In genomic region chr1:127933405-127933804, GRCm38 (mm10) we compare ENCODE assay signal across 21 mouse cellular contexts.
A peak's percentile ranks its signal among the peaks of the same experiment; 100 is the strongest.
DNase-seq lines count a peak whose midpoint lies in the region; ATAC-seq and TF ChIP-seq lines count a peak whose summit lies in the region.
"Had no signal": no experiment of that assay in that cellular context is flagged by ENCODE, and none has a peak within 500 bp of the region (broad histone marks: within the 10 kb centered on the region; RNA-seq: fewer than 3 reads in every experiment).

No protein-coding gene starts in this region.

- 68% methylated on average over 2 of the region's 2 CpGs for whole genome bisulfite sequencing in kidney, adult 2 months
- WGBS in intestine, embryonic 14.5 days: 80% methylated on average over 2 of the region's 2 CpGs
- WGBS in large intestine, adult 2 months: 50% methylated on average over 2 of the region's 2 CpGs
- 61% methylated on average over 2 of the region's 2 CpGs for WGBS in liver, embryonic 14.5 days (ENCODE audit: insufficient replicate concordance)
- 95% methylated on average over 2 of the region's 2 CpGs for WGBS in neural tube, embryonic 15.5 days

- no peak overlapping the region for H3K4me2 ChIP-seq in intestine, embryonic 14.5 days (ENCODE audit: low read length)
- H3K4me2 ChIP-seq in liver, embryonic 14.5 days (ENCODE audit: low read depth): no peak overlapping the region
- no peak overlapping the region for H3K4me2 ChIP-seq in neural tube, embryonic 15.5 days
- H3K4me2 ChIP-seq: embryonic facial prominence, embryonic 12.5 days; forebrain, embryonic 15.5 days; heart, embryonic 13.5 days; hindbrain, embryonic 12.5 days had no signal

- no peaks in the 10 kb centered on the region for H3K9me3 ChIP-seq in intestine, embryonic 14.5 days (ENCODE audit: control insufficient read depth, low read length)
- no peaks in the 10 kb centered on the region for H3K9me3 ChIP-seq in liver, embryonic 14.5 days (ENCODE audit: control insufficient read depth, low read length)
- no peaks in the 10 kb centered on the region for H3K9me3 ChIP-seq in neural tube, embryonic 15.5 days (replicated peaks)
- H3K9me3 ChIP-seq: embryonic facial prominence, embryonic 12.5 days; forebrain, embryonic 15.5 days; heart, embryonic 13.5 days; hindbrain, embryonic 12.5 days had no signal

- H3K27me3 ChIP-seq in kidney, adult 2 months (replicated peaks; ENCODE audit: control insufficient read depth, insufficient read depth, low read length): no peaks in the 10 kb centered on the region
- no peaks in the 10 kb centered on the region for H3K27me3 ChIP-seq in intestine, embryonic 14.5 days (replicated peaks; ENCODE audit: control insufficient read depth, insufficient read depth, low read length)
- no peaks in the 10 kb centered on the region for H3K27me3 ChIP-seq in liver, embryonic 14.5 days (ENCODE audit: control insufficient read depth, insufficient read depth, low read length)
- no peaks in the 10 kb centered on the region for H3K27me3 ChIP-seq in neural tube, embryonic 15.5 days (replicated peaks)
- H3K27me3 ChIP-seq: CH12.LX; embryonic facial prominence, embryonic 12.5 days; forebrain, embryonic 15.5 days; heart, embryonic 13.5 days; hindbrain, embryonic 12.5 days; Patski had no signal

- no peak overlapping the region for H3K4me3 ChIP-seq in kidney, adult 2 months (ENCODE audit: insufficient read depth, low read depth, low read length)
- H3K4me3 ChIP-seq in intestine, embryonic 14.5 days (ENCODE audit: low read depth, low read length): no peak overlapping the region
- H3K4me3 ChIP-seq in liver, embryonic 14.5 days (ENCODE audit: insufficient read depth in 1 of 2, low read depth in 2 of 2, low read length in 2 of 2): no peak overlapping the region
- H3K4me3 ChIP-seq in neural tube, embryonic 15.5 days (replicated peaks): no peak overlapping the region
- H3K4me3 ChIP-seq: embryonic facial prominence, embryonic 12.5 days; forebrain, embryonic 15.5 days; heart, embryonic 13.5 days; hindbrain, embryonic 12.5 days had no signal

- peak; percentile 7 for DNase-seq in kidney, adult 2 months
- no peak for DNase-seq in kidney, adult 9 months
- no peak for DNase-seq in intestine, embryonic 14.5 days (ENCODE audit: low spot score)
- peak; percentile 13 for DNase-seq in large intestine, adult 2 months (ENCODE audit: low read depth, low spot score)
- no peak for DNase-seq in liver, embryonic 14.5 days (ENCODE audit: low read depth in 3 of 3, low spot score in 3 of 3)
- no peak for DNase-seq in urinary bladder, postnatal 14 days (ENCODE audit: low spot score)
- DNase-seq in ovary, adult 18-20 months (ENCODE audit: low spot score): no peak
- DNase-seq: adrenal gland, adult 2 months; cerebellum, adult 11 months; cerebellum, adult 8-10 months; cerebellum, postnatal 14 days; gastrocnemius, postnatal 10 days; heart, postnatal 4 days had no signal

- no peak overlapping the region for H3K9ac ChIP-seq in intestine, embryonic 14.5 days (ENCODE audit: low read length)
- no peak overlapping the region for H3K9ac ChIP-seq in liver, embryonic 14.5 days (replicated peaks)
- H3K9ac ChIP-seq in neural tube, embryonic 15.5 days (replicated peaks): no peak overlapping the region
- H3K9ac ChIP-seq: embryonic facial prominence, embryonic 12.5 days; forebrain, embryonic 15.5 days; heart, embryonic 13.5 days; hindbrain, embryonic 12.5 days had no signal

- TF ChIP-seq POLR2A in kidney, adult 2 months (IDR thresholded peaks at IDR 0.05; ENCODE audit: low read depth, low read length): no peak

- ATAC-seq in intestine, embryonic 14.5 days (replicated peaks; ENCODE audit: low FRiP score, low TSS enrichment, low read depth): peak; percentile 74; the same call in 1 of the 2 replicates
- ATAC-seq in liver, embryonic 14.5 days (ENCODE audit: insufficient read depth): peak; percentile 15; the same call in 1 of the 2 replicates
- no peak for ATAC-seq in neural tube, embryonic 15.5 days (ENCODE audit: low FRiP score)
- ATAC-seq: forebrain, embryonic 15.5 days; hindbrain, embryonic 16.5 days; Patski had no signal

- peaks cover 9% of the 10 kb centered on the region for H3K36me3 ChIP-seq in kidney, adult 2 months (ENCODE audit: control insufficient read depth, insufficient read depth, low read length)
- H3K36me3 ChIP-seq in intestine, embryonic 14.5 days (ENCODE audit: control insufficient read depth, insufficient read depth, low read length): peaks cover 67% of the 10 kb centered on the region
- peaks cover 19% of the 10 kb centered on the region for H3K36me3 ChIP-seq in liver, embryonic 14.5 days (replicated peaks; ENCODE audit: control insufficient read depth, insufficient read depth, low read depth)
- peaks cover 57% of the 10 kb centered on the region for H3K36me3 ChIP-seq in neural tube, embryonic 15.5 days

- no peak for TF ChIP-seq EP300 in liver, embryonic 14.5 days (IDR thresholded peaks at IDR 0.05; ENCODE audit: low read depth)

- H3K4me1 ChIP-seq in kidney, adult 2 months (ENCODE audit: control insufficient read depth, insufficient read depth, low read length): no peaks in the 10 kb centered on the region; the same call in 1 of the 2 replicates
- H3K4me1 ChIP-seq in intestine, embryonic 14.5 days (replicated peaks; ENCODE audit: control insufficient read depth, insufficient read depth, low read length): no peaks in the 10 kb centered on the region
- H3K4me1 ChIP-seq in liver, embryonic 14.5 days (replicated peaks; ENCODE audit: control insufficient read depth in 2 of 2, insufficient read depth in 2 of 2, low read length in 1 of 2): no peaks in the 10 kb centered on the region
- no peaks in the 10 kb centered on the region for H3K4me1 ChIP-seq in neural tube, embryonic 15.5 days
- H3K4me1 ChIP-seq: forebrain, embryonic 15.5 days; hindbrain, embryonic 12.5 days had no signal

- TF ChIP-seq CTCF in kidney, adult 2 months (conservative IDR thresholded peaks at IDR 0.05; ENCODE audit: insufficient read depth, insufficient read length, low read depth, low read length): no peak
- no peak for TF ChIP-seq CTCF in liver, embryonic 14.5 days (IDR thresholded peaks at IDR 0.05; ENCODE audit: low read depth)

- no peak overlapping the region for H3K27ac ChIP-seq in kidney, adult 2 months (ENCODE audit: insufficient read depth, low read depth, low read length)
- H3K27ac ChIP-seq in intestine, embryonic 14.5 days (ENCODE audit: low read depth): no peak overlapping the region
- no peak overlapping the region for H3K27ac ChIP-seq in liver, embryonic 14.5 days
- no peak overlapping the region for H3K27ac ChIP-seq in neural tube, embryonic 15.5 days (replicated peaks)
- H3K27ac ChIP-seq: embryonic facial prominence, embryonic 12.5 days; forebrain, embryonic 15.5 days; heart, embryonic 13.5 days; hindbrain, embryonic 12.5 days had no signal

Comparison
In these comparisons a context has a peak if more than half of its experiments do, and no peak if none do; other contexts are left out.
1. DNase-seq: peak in kidney, adult 2 months (single experiment) and large intestine, adult 2 months (single experiment); none in kidney, adult 9 months (single experiment), intestine, embryonic 14.5 days (single experiment), liver, embryonic 14.5 days (0 of 3), urinary bladder, postnatal 14 days (single experiment) and ovary, adult 18-20 months (single experiment).